Mouse (Mus musculus): ENCODE measurements at regions not wholly inside any gene's neighbourhood (a gene's known extent, or its start where the extent isn't known, plus 50 kb on each side); places are given as distances from the start of the nearest gene placed in this dataset.

DNA sequence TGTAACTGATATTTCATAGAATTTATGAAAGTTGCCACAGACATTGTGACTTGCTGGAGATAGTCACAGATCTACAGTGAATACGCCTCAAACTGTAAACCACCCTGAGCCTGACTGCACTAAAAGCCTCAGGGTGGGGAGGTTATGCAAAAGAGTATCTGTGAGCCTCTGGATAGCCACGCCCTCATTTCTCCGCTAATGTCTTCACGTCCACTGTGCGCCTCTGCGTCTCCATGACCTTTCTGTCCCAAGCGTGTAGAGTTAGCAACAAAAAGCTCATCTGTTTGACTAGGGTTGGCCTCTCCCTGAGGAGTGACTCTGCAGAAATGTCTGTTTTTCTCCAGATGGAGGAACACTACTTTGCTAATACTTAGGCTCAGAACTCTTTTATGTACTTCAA lies 170.8 kb upstream of the Gm49356 start:
- Histone ChIP-seq H3K4me2 (replicated peaks) (no peak overlapping the region), H3K9ac (replicated peaks) (no peak overlapping the region), H3K4me3 (replicated peaks) (no peak overlapping the region), H3K9me3 (no peaks in the 10 kb centered on the region), H3K27me3 (no peaks in the 10 kb centered on the region), H3K27ac (no peak overlapping the region), H3K36me3 (no peaks in the 10 kb centered on the region), H3K4me1 (replicated peaks) (no peaks in the 10 kb centered on the region)
- no peak for ATAC-seq
- WGBS: 82% methylated on average over 7 of the region's 7 CpGs

DNA sequence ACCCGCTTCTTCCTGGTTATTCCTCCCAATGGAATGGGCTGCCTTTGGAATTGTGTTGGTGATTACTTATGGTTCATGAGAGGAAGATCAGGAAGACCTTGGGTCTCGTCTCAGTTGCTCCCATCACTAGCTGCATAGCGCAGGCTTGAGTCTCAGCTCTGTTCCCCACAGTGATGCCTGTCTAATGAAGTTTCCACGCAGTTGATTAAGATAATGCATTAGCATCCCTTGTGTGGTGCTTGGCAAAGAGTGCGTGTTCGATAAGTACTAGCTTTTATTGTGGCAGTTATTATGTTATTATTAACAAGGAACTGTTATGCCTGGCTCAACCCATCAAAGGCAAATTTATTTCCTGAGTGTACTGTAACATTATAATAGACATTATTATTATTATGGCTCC lies 169.7 kb upstream of the Gm49356 start:
- H3K9me3 ChIP-seq: no peaks in the 10 kb centered on the region
- H3K27me3 ChIP-seq: no peaks in the 10 kb centered on the region
- H3K4me2 ChIP-seq (replicated peaks): no peak overlapping the region
- no peak overlapping the region for H3K27ac ChIP-seq
- 90% methylated on average over 6 of the region's 6 CpGs for WGBS
- H3K36me3 ChIP-seq: no peaks in the 10 kb centered on the region
- no peak for ATAC-seq
- H3K4me3 ChIP-seq (replicated peaks): no peak overlapping the region
- no peaks in the 10 kb centered on the region for H3K4me1 ChIP-seq (replicated peaks)
- no peak overlapping the region for H3K9ac ChIP-seq (replicated peaks)

DNA sequence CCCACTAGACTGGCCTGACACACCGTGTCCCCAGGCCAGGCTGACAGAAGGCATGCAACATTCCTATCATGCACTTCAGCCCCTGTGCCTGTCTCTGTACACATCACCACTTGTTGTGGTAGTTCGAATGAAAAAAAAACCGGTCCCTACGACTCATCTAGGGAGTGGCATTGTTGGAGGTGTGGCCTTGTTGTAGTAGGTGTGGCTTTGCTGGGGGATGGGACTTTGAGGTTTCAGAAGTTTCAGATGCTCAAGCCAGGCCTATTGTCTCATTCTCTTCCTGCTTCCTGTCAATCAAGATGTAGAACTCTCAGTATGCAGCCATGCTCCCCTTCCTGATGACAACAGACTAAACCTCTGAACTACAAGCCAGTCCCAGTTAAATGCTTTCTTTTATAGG lies 162.1 kb upstream of the Gm49356 start:
- H3K36me3 ChIP-seq: no peaks in the 10 kb centered on the region
- H3K4me2 ChIP-seq (replicated peaks): no peak overlapping the region
- 88% methylated on average over 4 of the region's 4 CpGs for WGBS
- no peaks in the 10 kb centered on the region for H3K27me3 ChIP-seq
- no peak overlapping the region for H3K27ac ChIP-seq
- no peaks in the 10 kb centered on the region for H3K9me3 ChIP-seq
- H3K4me3 ChIP-seq (replicated peaks): no peak overlapping the region
- ATAC-seq: no peak
- no peak overlapping the region for H3K9ac ChIP-seq (replicated peaks)
- H3K4me1 ChIP-seq (replicated peaks): peaks cover 7% of the 10 kb centered on the region

DNA sequence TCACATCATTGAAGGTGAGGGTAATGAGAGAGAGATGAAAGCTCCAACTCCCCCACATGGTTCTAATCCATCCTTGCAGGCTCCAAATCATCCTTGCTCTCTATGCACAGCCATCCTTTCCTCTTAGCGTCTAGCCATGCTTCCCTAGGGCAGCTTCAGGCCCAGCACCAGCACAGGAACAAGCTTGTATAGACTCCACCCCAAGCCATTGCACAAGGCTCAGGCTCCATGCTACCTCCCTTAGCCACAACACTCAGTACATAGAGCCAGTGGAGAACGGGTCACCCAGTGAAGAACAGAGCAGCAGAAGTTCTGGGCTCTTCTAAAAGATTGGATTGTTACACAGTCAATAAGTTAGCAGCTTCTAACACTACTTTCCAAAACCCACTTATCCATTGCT lies 160.8 kb upstream of the Gm49356 start:
- Histone ChIP-seq H3K27me3 (no peaks in the 10 kb centered on the region), H3K4me1 (replicated peaks) (peaks cover 7% of the 10 kb centered on the region), H3K27ac (no peak overlapping the region), H3K36me3 (no peaks in the 10 kb centered on the region), H3K9ac (replicated peaks) (no peak overlapping the region), H3K4me3 (replicated peaks) (no peak overlapping the region), H3K9me3 (no peaks in the 10 kb centered on the region), H3K4me2 (replicated peaks) (no peak overlapping the region)
- ATAC-seq: no peak
- WGBS: 92% methylated on average over 2 of the region's 2 CpGs

DNA sequence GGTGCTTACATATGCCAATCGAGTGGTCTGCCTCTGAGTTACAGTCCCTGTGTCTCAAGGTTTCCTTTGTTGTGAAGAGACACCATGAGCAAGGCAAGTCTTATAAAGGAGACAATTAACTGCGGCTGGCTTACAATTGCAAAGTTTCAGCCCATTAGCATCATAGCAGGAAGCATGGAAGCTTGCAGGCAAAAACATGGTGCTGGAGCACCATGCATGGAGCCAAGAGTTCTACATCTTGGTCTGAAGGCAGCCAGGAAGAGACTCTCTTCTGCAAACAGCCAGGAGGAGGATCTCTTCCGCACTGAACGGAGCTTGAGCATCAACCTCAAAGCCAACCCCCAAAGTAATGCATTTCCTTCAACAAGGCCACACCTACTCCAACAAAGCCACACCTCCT lies 158.2 kb upstream of the Gm49356 start:
- no peaks in the 10 kb centered on the region for H3K27me3 ChIP-seq
- WGBS: 79% methylated on average over 4 of the region's 4 CpGs
- no peak overlapping the region for H3K4me2 ChIP-seq (replicated peaks)
- H3K4me1 ChIP-seq (replicated peaks): peaks cover 7% of the 10 kb centered on the region
- no peak overlapping the region for H3K4me3 ChIP-seq (replicated peaks)
- no peaks in the 10 kb centered on the region for H3K36me3 ChIP-seq
- no peak for ATAC-seq
- no peak overlapping the region for H3K27ac ChIP-seq
- H3K9ac ChIP-seq (replicated peaks): no peak overlapping the region
- no peaks in the 10 kb centered on the region for H3K9me3 ChIP-seq

DNA sequence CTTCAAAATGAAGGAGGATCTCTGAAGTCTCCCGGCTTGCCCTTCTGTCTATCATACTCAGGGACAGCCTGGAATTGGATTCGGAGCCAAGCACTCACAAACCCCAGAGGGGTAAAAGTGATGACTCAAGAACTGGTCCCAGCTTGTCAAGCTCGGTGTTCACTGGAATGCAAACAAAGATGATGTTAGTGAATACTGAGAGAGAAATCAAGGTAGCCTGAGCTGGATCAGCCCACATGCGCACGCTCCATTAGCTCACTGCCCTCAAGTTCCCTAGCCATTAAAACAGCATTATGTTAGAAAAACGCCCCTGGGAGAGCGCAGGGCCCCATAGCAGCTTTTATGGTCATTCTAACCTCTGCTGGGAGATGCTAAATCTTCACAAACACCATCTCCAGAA lies 157.8 kb upstream of the Gm49356 start:
- H3K27ac ChIP-seq: no peak overlapping the region
- 0 out of 2 replicates have a peak overlapping the region, but pooled peaks have one; percentile 2 for H3K4me2 ChIP-seq (replicated peaks)
- ATAC-seq: no peak
- H3K36me3 ChIP-seq: no peaks in the 10 kb centered on the region
- WGBS: 79% methylated on average over 7 of the region's 7 CpGs
- H3K9ac ChIP-seq (replicated peaks): no peak overlapping the region
- peaks cover 7% of the 10 kb centered on the region for H3K4me1 ChIP-seq (replicated peaks)
- H3K9me3 ChIP-seq: no peaks in the 10 kb centered on the region
- H3K27me3 ChIP-seq: no peaks in the 10 kb centered on the region
- no peak overlapping the region for H3K4me3 ChIP-seq (replicated peaks)

DNA sequence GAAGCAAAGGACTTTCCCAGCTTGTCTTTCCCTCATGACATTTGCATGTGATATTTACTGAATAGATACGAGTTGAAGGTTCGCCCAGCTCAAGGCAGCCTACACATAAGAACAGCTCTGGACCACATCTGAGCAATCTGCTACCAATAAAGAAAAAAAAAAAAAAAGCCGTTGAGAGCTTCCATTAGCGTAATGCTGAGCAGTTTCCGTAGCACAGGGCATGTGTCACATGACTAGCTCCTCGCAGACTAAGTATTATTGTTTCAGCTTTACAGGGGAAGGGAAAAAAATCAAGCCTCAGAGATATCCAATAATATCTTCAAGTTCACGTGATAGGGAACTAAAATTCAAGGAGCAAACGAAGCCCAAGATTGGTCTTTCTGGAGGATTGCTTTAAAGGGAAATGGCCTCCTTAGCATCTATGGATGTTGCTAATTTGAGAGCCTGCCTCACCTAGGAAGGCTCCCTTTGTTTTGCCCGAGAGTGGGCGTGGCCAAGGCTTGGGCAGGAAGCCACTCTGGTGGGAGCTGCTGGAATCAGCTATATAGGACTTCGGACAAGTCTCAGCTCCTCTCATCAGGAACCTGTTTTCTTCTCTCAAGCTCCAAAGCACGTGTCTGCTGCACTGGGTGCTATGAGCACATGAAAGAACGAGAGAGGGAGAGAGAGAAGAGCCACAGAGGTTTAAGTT lies 157.0 kb upstream of the Gm49356 start:
- Histone ChIP-seq H3K27ac (no peak overlapping the region), H3K4me1 (replicated peaks) (peaks cover 7% of the 10 kb centered on the region), H3K9me3 (no peaks in the 10 kb centered on the region), H3K27me3 (no peaks in the 10 kb centered on the region), H3K36me3 (no peaks in the 10 kb centered on the region), H3K9ac (replicated peaks) (no peak overlapping the region), H3K4me3 (replicated peaks) (no peak overlapping the region), H3K4me2 (replicated peaks) (0 out of 2 replicates have a peak overlapping the region, but pooled peaks have one; percentile 2)
- peak; percentile 78 for ATAC-seq
- WGBS: 48% methylated on average over 13 of the region's 13 CpGs
